Mouse (Mus musculus): ENCODE data around the gene Sycp3. TPM values are rescaled to one million over a fixed set of nuclear protein-coding genes. Genes with fewer than 3 reads are reported as not detected.

Sycp3 gene
- total and polyA plus RNA-seq, 2 experiments from 2014 or later, result 0.57 to 1.0 TPM

DNA sequence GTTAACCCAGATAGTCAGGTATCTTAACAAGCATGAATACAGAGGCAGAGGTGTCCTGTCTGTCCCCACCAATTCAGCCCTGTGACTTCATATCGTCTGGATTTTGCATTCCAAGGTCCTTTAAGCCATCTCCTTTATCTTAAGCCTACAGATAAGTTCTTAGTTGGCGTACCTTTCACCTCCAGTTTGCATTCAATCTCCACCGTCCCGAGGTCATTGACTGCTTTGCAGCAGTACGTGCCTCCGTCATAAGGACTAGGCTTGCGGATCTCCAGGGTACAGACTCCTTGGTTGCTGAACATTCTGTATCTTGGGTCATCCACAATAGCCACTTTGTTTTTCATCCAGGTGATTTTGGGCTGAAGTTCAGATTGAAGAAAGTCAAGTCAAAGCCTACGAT lies 63.4 kb downstream of the Sycp3 start:
- Histone ChIP-seq H3K36me3 (ENCODE audit: insufficient read depth) (no peaks in the 10 kb centered on the region), H3K27me3 (ENCODE audit: insufficient read depth, low read length) (no peaks in the 10 kb centered on the region), H3K4me2 (ENCODE audit: low read depth) (no peak overlapping the region), H3K9me3 (ENCODE audit: low read length) (no peaks in the 10 kb centered on the region), H3K27ac (ENCODE audit: low read depth, low read length) (no peak overlapping the region), H3K4me3 (ENCODE audit: low read depth, low read length) (no peak overlapping the region), H3K9ac (no peak overlapping the region), H3K4me1 (ENCODE audit: insufficient read depth) (no peaks in the 10 kb centered on the region)
- DNase-seq (no peak), ATAC-seq (no peak)
- TF ChIP-seq CTCF (IDR thresholded peaks at IDR 0.05; ENCODE audit: low read depth), result no peak
- WGBS, result 89% methylated on average over 8 of the region's 8 CpGs

Other genes starting within 250 kb of the Sycp3 start
- 0.62 and 0.85 TPM in 2 replicates for gene Dram1, start 80.5 kb upstream of the Sycp3 start, total RNA-seq (2014; rRNA removed)
- 0.58 and 0.92 TPM in 2 replicates for gene Dram1, start 80.5 kb upstream of the Sycp3 start, polyA plus RNA-seq (2015; fragmentation: Nextera tagmentation; extraction: Ambion mirVana)
- 44.0 and 51.9 TPM in 2 replicates for gene Gnptab, start 80.4 kb upstream of the Sycp3 start, total RNA-seq (2014; rRNA removed)
- 16.7 and 21.3 TPM in 2 replicates for gene Gnptab, start 80.4 kb upstream of the Sycp3 start, polyA plus RNA-seq (2015; fragmentation: Nextera tagmentation; extraction: Ambion mirVana)
- 21.1 and 21.3 TPM in 2 replicates for gene Chpt1, start 44.5 kb downstream of the Sycp3 start, total RNA-seq (2014; rRNA removed)
- 13.6 and 19.3 TPM in 2 replicates for gene Chpt1, start 44.5 kb downstream of the Sycp3 start, polyA plus RNA-seq (2015; fragmentation: Nextera tagmentation; extraction: Ambion mirVana)
- 1.7 and 3.1 TPM in 2 replicates for gene Mybpc1, start 145.6 kb downstream of the Sycp3 start, total RNA-seq (2014; rRNA removed)
- 1.4 and 2.8 TPM in 2 replicates for gene Mybpc1, start 145.6 kb downstream of the Sycp3 start, polyA plus RNA-seq (2015; fragmentation: Nextera tagmentation; extraction: Ambion mirVana)
- not detected in 2 replicates for gene Spic, start 225.4 kb downstream of the Sycp3 start, total RNA-seq (2014; rRNA removed)
- not detected in 2 replicates for gene Spic, start 225.4 kb downstream of the Sycp3 start, polyA plus RNA-seq (2015; fragmentation: Nextera tagmentation; extraction: Ambion mirVana)